Mouse (Mus musculus): ENCODE data around the gene Vmn1r231. TPM values are rescaled to one million over a fixed set of nuclear protein-coding genes. Genes with fewer than 3 reads are reported as not detected.

Gene Vmn1r231
- polyA plus RNA-seq (2014; fragmentation: Illumina TruSeq; extraction: RNeasy Lipid Tissue Mini Kit (QIAGEN cat#74804); ENCODE audit: low read depth, low replicate concordance), result not detected

DNA sequence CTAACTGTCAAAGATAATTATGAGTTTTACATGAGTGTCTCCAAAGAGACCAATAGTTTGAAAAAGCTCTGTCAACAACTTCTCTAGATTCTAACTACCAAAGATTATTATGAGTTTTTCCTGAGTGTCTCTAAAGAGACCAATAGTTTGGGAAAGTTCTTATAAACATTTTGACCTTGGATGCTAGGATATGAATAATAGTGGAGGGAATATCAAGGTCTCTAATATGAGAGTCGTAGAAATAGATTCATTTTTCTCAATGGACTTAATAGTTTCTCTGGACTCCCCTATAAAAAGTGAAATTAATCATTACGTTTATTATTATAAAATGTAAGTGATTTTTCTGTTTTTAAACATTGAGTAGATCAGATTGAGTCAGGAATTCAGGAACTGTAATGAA, at the start of gene Vmn1r231:
TSS of gene Vmn1r231 (minus strand) at position 101 of the 400 bp plus-strand sequence.

DNA sequence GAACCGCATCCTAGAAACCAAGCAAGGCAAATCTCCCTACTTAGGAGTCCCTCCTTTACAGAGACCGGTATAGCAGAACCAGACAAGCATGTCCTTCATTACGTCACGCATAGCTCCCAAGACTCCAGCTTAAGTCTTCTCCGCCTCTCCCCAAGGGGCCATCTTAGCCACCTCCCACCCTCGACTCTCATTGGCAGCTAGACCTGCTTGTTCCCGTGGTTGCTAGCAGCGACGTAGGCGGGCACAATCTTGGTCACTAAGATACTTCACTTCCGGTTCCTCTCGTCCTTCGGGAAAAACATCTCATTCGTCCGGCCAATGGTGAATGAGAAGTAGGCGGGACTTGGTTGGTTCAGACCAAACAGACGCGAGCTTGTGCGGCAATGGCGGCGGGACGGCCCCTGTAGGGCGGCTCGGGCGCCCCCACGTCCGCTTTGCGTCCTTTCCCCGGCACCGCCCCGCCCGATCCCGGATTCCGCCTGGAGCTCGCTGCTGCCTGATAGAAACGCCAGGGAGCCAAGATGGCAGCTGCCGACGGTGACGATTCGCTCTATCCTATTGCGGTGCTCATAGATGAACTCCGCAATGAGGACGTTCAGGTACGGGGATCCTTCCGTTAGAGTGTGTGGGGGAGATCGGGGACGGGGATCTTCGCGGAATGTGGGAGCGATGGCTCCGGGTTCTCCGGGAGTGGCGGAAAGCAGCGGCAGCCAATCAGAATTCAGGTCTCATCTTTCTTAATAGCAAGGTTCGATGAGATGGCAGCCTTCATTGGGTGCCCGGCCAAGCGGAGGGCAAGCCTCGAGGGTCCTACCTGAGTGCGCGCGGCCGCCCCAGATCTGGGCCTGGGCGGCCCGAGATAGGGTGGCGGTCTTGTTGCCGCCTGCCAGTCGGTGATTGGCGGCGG, 40.3 kb upstream of the Vmn1r231 start, which contains the start of gene Ppp2r1a:
TSS of gene Ppp2r1a (plus strand) at position 327 of the 907 bp plus-strand sequence.

DNA sequence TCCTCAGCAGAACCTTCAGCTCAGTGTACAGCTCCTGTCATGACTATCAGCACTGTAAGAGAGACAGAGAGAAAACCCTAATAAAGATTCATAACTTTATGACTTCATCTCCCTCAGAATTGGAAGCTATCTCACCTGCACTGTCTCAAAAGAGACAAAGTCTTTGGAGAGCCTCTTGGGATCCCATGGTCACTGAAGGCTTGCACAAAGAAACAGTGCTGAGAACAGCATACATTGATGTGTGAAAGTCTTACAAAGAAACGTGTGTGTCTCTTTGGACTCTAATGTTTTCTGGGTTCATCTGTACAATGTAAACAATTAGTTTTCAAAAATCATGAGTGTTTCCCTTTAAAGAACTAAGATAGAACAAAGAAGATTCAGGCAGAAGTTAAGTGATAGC, 14.7 kb upstream of the Vmn1r231 start, which contains the start of gene Vmn1r232:
TSS of gene Vmn1r232 (minus strand) at position 101 of the 400 bp plus-strand sequence.

DNA sequence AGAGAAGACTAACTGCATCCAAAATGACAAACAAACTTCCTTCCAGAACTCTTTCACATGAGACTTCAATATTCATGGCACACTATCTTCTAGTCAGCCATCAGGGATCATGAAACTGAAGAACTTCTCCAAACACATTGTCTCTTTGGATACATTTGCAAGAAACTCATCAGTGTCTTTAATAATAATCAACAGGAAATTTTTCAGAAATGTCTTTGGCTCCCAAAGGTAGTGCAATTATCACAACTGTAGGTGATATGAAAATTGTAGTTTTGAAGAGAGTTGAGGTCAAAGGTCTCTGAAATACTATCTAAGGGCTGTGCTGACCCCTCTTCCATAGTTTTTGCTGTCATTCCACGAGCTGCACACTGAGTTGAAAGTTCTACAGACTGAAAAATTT, 64.7 kb downstream of the Vmn1r231 start, which contains the start of gene Vmn1r230:
TSS of gene Vmn1r230 (plus strand) at position 301 of the 400 bp plus-strand sequence.

Other genes with a start within 250 kb of the Vmn1r231 start
- gene Vmn1r226, start 222.2 kb downstream of the Vmn1r231 start, polyA plus RNA-seq (2014; fragmentation: Illumina TruSeq; extraction: RNeasy Lipid Tissue Mini Kit (QIAGEN cat#74804); ENCODE audit: low read depth, low replicate concordance), result not detected
- not detected for gene Vmn1r227, start 175.2 kb downstream of the Vmn1r231 start, polyA plus RNA-seq (2014; fragmentation: Illumina TruSeq; extraction: RNeasy Lipid Tissue Mini Kit (QIAGEN cat#74804); ENCODE audit: low read depth, low replicate concordance)
- gene Vmn1r228, start 118.9 kb downstream of the Vmn1r231 start, polyA plus RNA-seq (2014; fragmentation: Illumina TruSeq; extraction: RNeasy Lipid Tissue Mini Kit (QIAGEN cat#74804); ENCODE audit: low read depth, low replicate concordance), result not detected
- gene Vmn1r229, start 93.5 kb downstream of the Vmn1r231 start, polyA plus RNA-seq (2014; fragmentation: Illumina TruSeq; extraction: RNeasy Lipid Tissue Mini Kit (QIAGEN cat#74804); ENCODE audit: low read depth, low replicate concordance), result not detected
- not detected for gene Vmn1r230, start 64.6 kb downstream of the Vmn1r231 start, polyA plus RNA-seq (2014; fragmentation: Illumina TruSeq; extraction: RNeasy Lipid Tissue Mini Kit (QIAGEN cat#74804); ENCODE audit: low read depth, low replicate concordance)
- not detected for gene Vmn1r232, start 14.6 kb upstream of the Vmn1r231 start, polyA plus RNA-seq (2014; fragmentation: Illumina TruSeq; extraction: RNeasy Lipid Tissue Mini Kit (QIAGEN cat#74804); ENCODE audit: low read depth, low replicate concordance)
- gene Ppp2r1a, start 40.2 kb upstream of the Vmn1r231 start, polyA plus RNA-seq (2014; fragmentation: Illumina TruSeq; extraction: RNeasy Lipid Tissue Mini Kit (QIAGEN cat#74804); ENCODE audit: low read depth, low replicate concordance), result 39.1 TPM
- not detected for gene Vmn1r233, start 91.4 kb upstream of the Vmn1r231 start, polyA plus RNA-seq (2014; fragmentation: Illumina TruSeq; extraction: RNeasy Lipid Tissue Mini Kit (QIAGEN cat#74804); ENCODE audit: low read depth, low replicate concordance)
- 78.2 TPM for gene Zfp160, start 103.8 kb upstream of the Vmn1r231 start, polyA plus RNA-seq (2014; fragmentation: Illumina TruSeq; extraction: RNeasy Lipid Tissue Mini Kit (QIAGEN cat#74804); ENCODE audit: low read depth, low replicate concordance)